Mouse (Mus musculus) heart, postnatal 36 days (tissue): ENCODE measurements around the gene Kdelr3. TPM values are rescaled to one million over a fixed set of nuclear protein-coding genes. Genes with fewer than 3 reads are reported as not detected.

Experiments used
- DNase-seq, 2 experiments: peaks; one replicate each; pipeline ENCODE4 v3.0.0; 2021 to 2022
- intact Hi-C: fragments of 180-260 bp; cut with DNase I; formaldehyde crosslinking; loops from one replicate; pipeline ENCODE4 v1.15.1; 2025
- microRNA-seq, 2 experiments: library from miRNA; unstranded; fragments of <30 nt; microRNA quantifications; one replicate each; pipeline ENCODE4 v1.2.0; 2021; ENCODE audit warnings: borderline number of aligned reads in 2 of 2
- total RNA-seq, 2 experiments: library from RNA; stranded (reverse); gene quantifications; 2 replicates each; pipeline ENCODE4 v1.2.3; 2021

Kdelr3 gene
- total RNA-seq, 2 experiments from 2014 or later: 6.5 to 7.2 TPM

GRCm38 (mm10) chr15:79559649-79560048 is 43.4 kb downstream of the Kdelr3 start:
- no peak for DNase-seq
- intact Hi-C loops: no loop called here

GRCm38 (mm10) chr15:79562417-79562816 is 46.2 kb downstream of the Kdelr3 start:
- intact Hi-C loops: no loop called here
- no peak for DNase-seq

GRCm38 (mm10) chr15:79575543-79576222 is 59.5 kb downstream of the Kdelr3 start:
- no peak for DNase-seq
- intact Hi-C loops: no loop called here

GRCm38 (mm10) chr15:79576947-79577346 is 60.7 kb downstream of the Kdelr3 start:
- intact Hi-C loops: no loop called here
- DNase-seq: no peak

Small RNA genes within 50 kb of the gene (microRNA-seq; reads per million reads assigned to microRNA genes)
- gene Gm44302: 0 reads per million in 2 experiments

Other genes with a start within 250 kb of the Kdelr3 start
- gene Baiap2l2, start 230.9 kb upstream of the Kdelr3 start, total RNA-seq: under 1 TPM in 1 of 2 experiments, not detected in 1; 0.50 TPM
- 1 to 10 TPM; 8.1 to 8.7 TPM for gene Pla2g6, start 188.0 kb upstream of the Kdelr3 start, total RNA-seq
- 10 to 100 TPM in 1 of 2 experiments, 1 to 10 TPM in 1; 9.0 to 10.5 TPM for gene Maff, start 169.8 kb upstream of the Kdelr3 start, total RNA-seq
- gene Tmem184b, start 112.8 kb upstream of the Kdelr3 start, total RNA-seq: 10 to 100 TPM; 37.0 to 43.0 TPM
- 10 to 100 TPM; 55.8 to 60.5 TPM for gene Csnk1e, start 60.8 kb upstream of the Kdelr3 start, total RNA-seq
- under 1 TPM in 1 of 2 experiments, not detected in 1; 0.11 TPM for gene Kcnj4, start 11.2 kb upstream of the Kdelr3 start, total RNA-seq
- 10 to 100 TPM; 84.7 to 86.5 TPM for gene Ddx17, start 30.3 kb downstream of the Kdelr3 start, total RNA-seq
- not detected for gene Dmc1, start 88.7 kb downstream of the Kdelr3 start, total RNA-seq
- 1 to 10 TPM in 1 of 2 experiments, under 1 TPM in 1; 0.78 to 1.7 TPM for gene Fam227a, start 142.5 kb downstream of the Kdelr3 start, total RNA-seq
- gene Cby1, start 142.8 kb downstream of the Kdelr3 start, total RNA-seq: 10 to 100 TPM; 21.3 to 23.5 TPM
- 100 to 1,000 TPM; 110 to 120 TPM for gene Tomm22, start 154.4 kb downstream of the Kdelr3 start, total RNA-seq
- 10 to 100 TPM; 24.2 to 25.0 TPM for gene Josd1, start 171.5 kb downstream of the Kdelr3 start, total RNA-seq
- gene Gtpbp1, start 174.4 kb downstream of the Kdelr3 start, total RNA-seq: 10 to 100 TPM; 27.2 to 28.4 TPM
- gene Sun2, start 226.1 kb downstream of the Kdelr3 start, total RNA-seq: 10 to 100 TPM; 85.6 to 89.1 TPM